Mouse (Mus musculus) lung, postnatal 4 days (tissue): ENCODE measurements around the gene Chchd3.

Experiments
- DNase-seq, 2 experiments: peaks; one replicate each; pipeline ENCODE4 v3.0.0; 2021

Gene Chchd3

GRCm38 (mm10) chr6:32795653-32796500, 264.2 kb downstream of the Chchd3 start:
- DNase-seq = no peak

GRCm38 (mm10) chr6:32793575-32793974, 266.5 kb downstream of the Chchd3 start:
- DNase-seq = no peak

GRCm38 (mm10) chr6:32793163-32793562, 266.9 kb downstream of the Chchd3 start:
- no peak for DNase-seq

- DNase-seq = no peak
Measured at GRCm38 (mm10) chr6:32790487-32790886, 269.6 kb downstream of the Chchd3 start.

- no peak for DNase-seq
Measured at GRCm38 (mm10) chr6:32787399-32787798, 272.7 kb downstream of the Chchd3 start.

- no peak for DNase-seq
Measured at GRCm38 (mm10) chr6:32786196-32786595, 273.9 kb downstream of the Chchd3 start.

GRCm38 (mm10) chr6:32783102-32783501, 277.0 kb downstream of the Chchd3 start:
- DNase-seq = no peak

GRCm38 (mm10) chr6:32780602-32781001, 279.5 kb downstream of the Chchd3 start:
- no peak for DNase-seq

- DNase-seq = no peak
Measured at GRCm38 (mm10) chr6:32776384-32776783, 283.7 kb downstream of the Chchd3 start.

GRCm38 (mm10) chr6:32754524-32754923, 305.5 kb downstream of the Chchd3 start:
- DNase-seq = no peak

- DNase-seq = no peak
Measured at GRCm38 (mm10) chr6:32749821-32750220, 310.2 kb downstream of the Chchd3 start.

GRCm38 (mm10) chr6:32748777-32749176, 311.3 kb downstream of the Chchd3 start:
- no peak for DNase-seq

GRCm38 (mm10) chr6:32747333-32747732, 312.7 kb downstream of the Chchd3 start:
- no peak for DNase-seq
